Mouse (Mus musculus) gastrocnemius, adult 18-20 months (tissue): ENCODE data around the gene Adgrb2. TPM values are rescaled to one million over a fixed set of nuclear protein-coding genes. Genes with fewer than 3 reads are reported as not detected.

ENCODE experiments used
- DNase-seq: peaks from one replicate; pipeline ENCODE4 v3.0.0; 2021; ENCODE audit warnings: low spot score
- total RNA-seq, 2 experiments: library from RNA; stranded (reverse); gene quantifications; 2 replicates each; pipeline ENCODE4 v1.2.3; 2021

Gene Adgrb2
- total RNA-seq, 2 experiments from 2014 or later = 0.21 to 2.5 TPM

DNA sequence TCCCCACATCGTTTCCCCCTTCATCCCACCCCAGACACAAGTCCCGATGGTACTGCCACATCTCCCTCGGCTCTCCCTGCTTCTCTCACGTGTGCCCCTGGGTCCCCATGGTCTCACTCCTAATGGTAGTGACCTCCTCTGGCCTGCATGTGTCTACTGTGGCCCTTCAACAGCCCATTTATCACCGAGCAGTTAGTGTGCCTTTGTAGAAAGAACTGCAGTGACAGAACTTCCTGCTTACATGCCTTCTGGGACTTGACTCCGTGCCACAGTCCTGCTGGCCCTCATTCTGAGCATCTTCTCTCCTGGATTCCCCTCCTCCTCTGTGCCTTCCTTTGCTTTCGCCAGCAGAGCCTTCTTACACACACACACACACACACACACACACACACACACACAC, 78.5 kb downstream of the Adgrb2 start:
- DNase-seq = no peak

DNA sequence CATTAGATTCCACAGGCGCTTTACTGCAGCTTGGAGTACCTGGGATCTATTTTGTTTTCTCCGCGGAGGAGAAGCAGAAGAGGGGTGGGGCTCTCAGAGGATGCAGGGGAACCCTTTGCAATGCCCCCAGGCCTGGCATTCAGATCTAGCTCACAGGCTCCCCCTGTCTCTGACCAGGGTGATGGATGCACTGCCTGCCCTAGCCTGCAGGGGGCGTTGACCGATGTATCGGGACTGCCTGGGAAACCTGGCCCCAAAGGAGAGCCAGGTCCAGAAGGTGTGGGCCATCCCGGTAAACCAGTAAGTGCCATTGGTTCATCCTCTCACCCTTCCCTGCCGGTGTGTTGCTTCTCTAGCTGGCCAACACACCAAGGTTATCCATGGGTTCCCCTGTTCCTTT, 82.1 kb downstream of the Adgrb2 start:
- DNase-seq = peak; percentile 21

DNA sequence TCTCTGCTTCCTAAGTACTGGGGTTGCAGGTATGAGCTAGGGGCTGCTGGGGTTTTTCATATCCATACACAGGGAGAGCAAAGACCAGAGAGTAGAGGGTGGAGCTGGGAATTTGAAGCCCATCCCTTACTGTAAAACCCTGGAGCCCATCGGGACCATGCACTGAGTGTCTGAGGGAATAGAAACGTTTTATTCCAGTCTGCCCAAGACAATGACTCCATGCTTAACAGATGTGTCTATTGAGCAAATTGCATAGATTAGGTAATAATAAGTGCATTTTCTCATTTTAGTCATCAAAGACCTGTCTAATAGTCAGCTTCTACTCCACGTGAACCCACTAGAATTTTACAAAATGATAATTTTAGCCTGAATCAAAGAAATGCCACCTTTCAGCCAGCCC, 85.9 kb downstream of the Adgrb2 start:
- no peak for DNase-seq

DNA sequence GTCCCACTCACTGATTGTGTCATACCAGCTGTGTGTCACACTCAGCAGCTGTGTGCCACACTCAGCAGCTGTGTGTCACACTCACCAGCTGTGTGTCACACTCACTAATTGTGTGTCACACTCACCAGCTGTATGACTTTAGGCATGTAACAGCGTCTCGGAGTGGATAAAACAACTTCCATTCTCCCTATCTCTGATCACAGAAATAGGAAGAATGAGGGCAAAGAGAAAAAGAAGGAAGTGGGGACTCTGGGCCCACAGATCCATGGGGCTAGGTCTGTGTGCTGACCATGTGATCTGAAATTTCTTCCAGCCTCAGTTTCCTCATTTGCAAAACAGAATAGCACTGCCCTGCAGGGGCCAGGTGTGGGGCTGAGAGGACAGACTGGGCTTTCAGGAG, 87.1 kb downstream of the Adgrb2 start:
- no peak for DNase-seq

Other genes with a start within 250 kb of the Adgrb2 start
- gene Khdrbs1, start 242.6 kb upstream of the Adgrb2 start, total RNA-seq = 10 to 100 TPM; 22.7 to 24.3 TPM
- 100 to 1,000 TPM; 600 to 670 TPM for gene Ptp4a2, start 173.7 kb upstream of the Adgrb2 start, total RNA-seq
- not detected for gene Spocd1, start 55.6 kb upstream of the Adgrb2 start, total RNA-seq
- 1 to 10 TPM; 2.5 to 2.9 TPM for gene Col16a1, start 63.0 kb downstream of the Adgrb2 start, total RNA-seq
- 10 to 100 TPM; 33.7 to 38.6 TPM for gene Pef1, start 117.7 kb downstream of the Adgrb2 start, total RNA-seq
- not detected for gene Hcrtr1, start 154.5 kb downstream of the Adgrb2 start, total RNA-seq
- gene Tinagl1, start 190.3 kb downstream of the Adgrb2 start, total RNA-seq = 10 to 100 TPM; 27.5 to 40.5 TPM
- gene Gm853, start 237.5 kb downstream of the Adgrb2 start, total RNA-seq = not detected